Mouse (Mus musculus) lung, adult 2 months (tissue): ENCODE data around the gene Slc13a3. TPM values are rescaled to one million over a fixed set of nuclear protein-coding genes. Genes with fewer than 3 reads are reported as not detected.
A peak's percentile ranks its signal among the peaks of the same experiment; 100 is the strongest.

Experiments used
- DNase-seq: peaks from one replicate; pipeline ENCODE4 v3.0.0; 2022
- H3K4me1 ChIP-seq: fragments of 200-500 bp; 2 replicates; pipeline ENCODE4 v1.6.1; 2011; ENCODE audit warnings: low read length; ENCODE audit not compliant: control insufficient read depth, insufficient read depth
- H3K4me3 ChIP-seq: fragments of 200-500 bp; replicated peaks from 2 replicates; pipeline ENCODE3; 2011; ENCODE audit warnings: low read depth, mild to moderate bottlenecking, control low read depth, low read length; ENCODE audit errors: extremely low read depth
- CTCF ChIP-seq: fragments of 200-500 bp; IDR thresholded peaks from 2 replicates; pipeline ENCODE4 v1.5.1; 2011; ENCODE audit warnings: mild to moderate bottlenecking, low read length, control low read depth; ENCODE audit not compliant: insufficient read depth
- POLR2A ChIP-seq: fragments of 200-500 bp; IDR thresholded peaks from 2 replicates; pipeline ENCODE4 v1.6.1; 2011; ENCODE audit warnings: low read depth, mild to moderate bottlenecking, control low read depth, low read length, borderline replicate concordance; ENCODE audit errors: extremely low read depth
- WGBS: fragments of 180-500 bp; shearing (Covaris S2); methylation state at CpG from one replicate; pipeline ENCODE4 v1.1.7; 2018; 5-methylcytosine and 5-hydroxymethylcytosine counted together
- polyA plus RNA-seq: library from polyadenylated mRNA; depleted of rRNA; stranded (reverse); fragments of >200 nt; gene quantifications from 2 replicates; pipeline ENCODE4 v1.2.3, GENCODE M21; 2012

Slc13a3 gene
- polyA plus RNA-seq, 1 experiment = 3.1 TPM

DNA sequence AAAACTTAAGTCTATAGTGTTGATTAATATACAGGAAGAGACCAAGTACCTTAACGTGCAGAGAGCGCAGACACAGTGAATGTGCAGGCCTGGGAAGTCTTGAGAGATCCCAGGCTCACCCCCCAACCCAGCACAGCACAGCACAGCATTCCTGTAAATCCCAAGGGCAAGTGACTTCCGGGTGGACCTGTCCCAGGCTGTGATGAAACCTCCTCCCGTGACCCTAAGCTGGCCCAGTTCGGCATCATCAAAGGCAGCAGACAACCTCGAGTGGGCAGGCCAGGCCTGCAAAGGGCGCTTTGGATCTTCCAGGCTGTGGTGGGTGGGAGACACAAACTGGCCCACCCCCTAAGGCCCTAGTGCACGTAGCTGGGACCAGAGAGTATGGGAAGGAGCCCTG is 9.0 kb upstream of the Slc13a3 start:
- no peak for DNase-seq
- Histone ChIP-seq H3K4me3 (no peak overlapping the region), H3K4me1 (peaks cover 1% of the 10 kb centered on the region; the same call in 1 of the 2 replicates)
- 53% methylated on average over 8 of the region's 8 CpGs for WGBS
- TF ChIP-seq CTCF = no peak
- no peak for TF ChIP-seq POLR2A

DNA sequence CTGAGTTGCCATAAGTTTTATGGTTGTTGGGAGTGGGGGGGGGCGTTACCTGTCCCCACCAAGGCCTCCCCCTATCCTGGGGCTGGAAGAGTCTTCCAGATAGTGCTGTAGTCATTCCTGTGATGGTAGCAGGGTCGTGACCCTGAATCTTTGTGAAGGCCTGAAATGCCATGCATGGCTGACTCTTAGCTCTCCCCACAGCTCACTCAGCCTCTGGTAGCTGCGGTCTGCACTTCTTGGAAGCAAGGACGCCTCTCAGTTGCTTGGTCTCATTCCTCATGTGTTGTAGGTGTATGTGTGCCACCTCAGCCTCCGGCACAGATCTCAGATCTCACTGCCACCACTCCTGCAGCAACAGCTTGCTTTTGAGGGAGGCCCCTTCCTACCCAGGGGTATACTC is 2.8 kb upstream of the Slc13a3 start:
- DNase-seq = no peak
- 77% methylated on average over 5 of the region's 5 CpGs for WGBS
- no peak overlapping the region for H3K4me3 ChIP-seq
- TF ChIP-seq CTCF (no peak), POLR2A (no peak)
- no peaks in the 10 kb centered on the region for H3K4me1 ChIP-seq

DNA sequence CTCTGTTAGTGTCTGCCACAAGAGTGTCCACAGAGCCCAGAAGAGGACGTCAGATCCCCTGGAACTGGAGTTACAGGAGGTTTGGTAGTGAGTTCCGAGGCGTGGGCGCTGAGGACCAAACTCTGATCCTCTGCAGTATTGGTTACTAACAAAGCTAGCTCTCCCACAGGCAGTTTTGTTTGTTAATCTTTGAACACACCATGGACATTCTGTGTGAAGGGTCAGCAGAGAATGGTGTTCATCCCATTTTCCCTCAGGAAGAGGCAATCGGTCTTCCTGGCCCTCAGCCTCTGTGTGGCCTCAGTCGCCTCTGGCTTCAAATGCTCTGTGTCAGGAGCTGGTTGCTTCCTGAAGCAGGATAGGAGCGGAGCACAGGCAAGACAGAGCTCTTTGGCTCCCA is 2.4 kb upstream of the Slc13a3 start:
- WGBS = 81% methylated on average over 7 of the region's 7 CpGs
- no peak overlapping the region for H3K4me3 ChIP-seq
- TF ChIP-seq CTCF = no peak
- TF ChIP-seq POLR2A = no peak
- H3K4me1 ChIP-seq = no peaks in the 10 kb centered on the region
- no peak for DNase-seq

DNA sequence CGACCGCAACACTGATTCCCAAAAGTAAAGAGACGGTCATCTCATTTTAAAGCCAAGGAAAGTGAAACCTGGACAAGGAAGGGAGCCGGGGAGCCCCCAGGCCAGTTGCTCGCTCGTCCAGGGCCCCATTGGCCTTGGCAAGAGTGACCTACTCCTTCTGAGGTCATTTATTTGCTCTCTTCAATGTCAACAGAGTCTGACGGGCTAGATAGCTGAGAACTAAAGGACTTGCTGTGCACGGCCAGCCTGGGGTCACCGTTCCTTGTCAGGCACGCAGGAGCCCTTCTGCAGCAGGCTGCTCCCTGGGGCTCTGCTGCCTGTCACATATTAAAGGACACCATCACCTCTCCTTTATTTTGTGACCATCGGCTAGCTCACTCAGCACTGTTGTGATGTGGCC is 1.1 kb downstream of the Slc13a3 start:
- TF ChIP-seq POLR2A (no peak), CTCF (no peak)
- Histone ChIP-seq H3K4me3 (no peak overlapping the region), H3K4me1 (no peaks in the 10 kb centered on the region)
- DNase-seq = no peak
- 63% methylated on average over 11 of the region's 11 CpGs for WGBS

DNA sequence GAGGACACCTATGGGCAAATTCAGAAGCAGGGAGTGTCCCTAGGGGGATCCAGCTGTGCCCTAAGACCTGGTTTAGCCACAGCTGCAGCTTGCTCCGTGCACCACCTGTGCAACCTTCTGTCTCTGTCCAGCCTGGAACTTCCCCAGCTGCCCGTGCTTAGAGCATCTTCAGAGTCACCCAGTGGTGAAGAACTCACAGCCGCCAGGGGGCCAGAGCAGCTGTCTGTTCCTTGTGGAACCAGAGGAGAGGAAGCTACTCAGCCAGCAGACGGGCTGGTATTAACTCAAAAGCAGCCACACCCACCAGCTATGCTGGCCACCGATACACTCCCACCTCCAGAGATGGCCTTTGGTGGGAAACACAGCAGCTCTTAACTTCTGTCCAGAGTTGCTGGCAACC is 2.9 kb downstream of the Slc13a3 start:
- 28% methylated on average over 5 of the region's 5 CpGs for WGBS
- Histone ChIP-seq H3K4me3 (no peak overlapping the region), H3K4me1 (no peaks in the 10 kb centered on the region)
- DNase-seq = no peak
- TF ChIP-seq CTCF = 0 out of 2 replicates have a peak, but pooled peaks have one; percentile 4
- no peak for TF ChIP-seq POLR2A

- TF ChIP-seq CTCF (no peak), POLR2A (no peak)
- Histone ChIP-seq H3K4me3 (no peak overlapping the region), H3K4me1 (no peaks in the 10 kb centered on the region)
- DNase-seq = no peak
- 30% methylated on average over 15 of the region's 15 CpGs for WGBS
Observed at GRCm38 (mm10) chr2:165467824-165468452, 5.1 kb downstream of the Slc13a3 start.

GRCm38 (mm10) chr2:165459663-165460062 is 13.4 kb downstream of the Slc13a3 start:
- WGBS = 24% methylated on average over 7 of the region's 7 CpGs
- Histone ChIP-seq H3K4me3 (no peak overlapping the region), H3K4me1 (no peaks in the 10 kb centered on the region)
- TF ChIP-seq POLR2A = no peak
- no peak for TF ChIP-seq CTCF
- DNase-seq = no peak

GRCm38 (mm10) chr2:165458189-165458588 is 14.8 kb downstream of the Slc13a3 start:
- TF ChIP-seq CTCF = no peak
- Histone ChIP-seq H3K4me1 (no peaks in the 10 kb centered on the region), H3K4me3 (no peak overlapping the region)
- 61% methylated on average over 5 of the region's 5 CpGs for WGBS
- no peak for DNase-seq

- TF ChIP-seq CTCF (no peak), POLR2A (no peak)
- 64% methylated on average over 2 of the region's 2 CpGs for WGBS
Observed at GRCm38 (mm10) chr2:165456710-165457109, 16.3 kb downstream of the Slc13a3 start.

More at GRCm38 (mm10) chr2:165456710-165457109, 16.3 kb downstream of the Slc13a3 start:
- H3K4me1 ChIP-seq = no peaks in the 10 kb centered on the region
- no peak for DNase-seq
- H3K4me3 ChIP-seq = no peak overlapping the region
